Mouse (Mus musculus): ENCODE results near the gene Lmo2.

The Lmo2 gene

DNA sequence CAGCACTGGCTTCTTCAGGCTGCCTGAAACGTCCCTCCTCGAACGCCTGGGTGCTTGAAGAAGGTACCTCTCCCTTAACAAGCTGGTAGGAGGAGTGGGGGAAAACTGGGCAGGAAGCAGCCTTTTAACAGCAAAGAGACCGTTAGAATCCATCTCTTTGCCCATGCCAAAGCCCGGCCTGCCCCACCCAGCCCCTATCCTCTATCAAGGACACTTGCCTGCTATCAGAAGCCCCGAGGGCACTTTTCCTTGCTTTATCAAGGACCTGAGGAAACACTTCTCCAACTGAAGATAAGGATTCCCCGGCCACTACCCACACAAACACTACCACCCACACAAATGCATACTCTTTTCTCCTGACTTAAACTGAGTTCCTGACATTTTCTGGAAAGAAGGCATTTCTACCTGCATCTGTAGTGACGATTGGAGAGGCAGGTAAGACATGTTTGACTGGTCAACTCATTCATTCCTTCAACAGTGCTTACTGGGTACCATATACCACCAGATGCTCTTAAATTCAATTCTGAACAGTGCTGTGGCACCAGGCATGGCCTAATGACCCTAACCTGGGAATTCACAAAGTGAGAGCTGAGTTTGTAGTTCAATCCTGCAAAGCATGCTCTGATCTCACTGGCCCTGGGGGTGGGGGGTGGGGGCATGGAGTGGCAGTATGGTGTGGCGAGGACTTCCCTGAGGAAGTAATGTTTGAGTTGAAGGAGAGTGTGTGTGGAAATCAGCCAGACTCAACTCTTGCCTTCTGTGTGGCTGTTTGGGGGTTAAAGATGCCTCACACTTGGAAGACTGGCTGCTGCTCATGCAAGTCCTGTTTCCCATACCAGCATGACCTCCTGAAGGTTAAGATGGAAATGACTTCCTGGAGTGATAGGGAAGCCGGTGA is at the start of gene Lmo2:
Gene Lmo2 (plus strand): TSS at position 338 of the 898 bp plus-strand sequence.
- in situ Hi-C loops (cut with MseI, MboI) = no loop called here

DNA sequence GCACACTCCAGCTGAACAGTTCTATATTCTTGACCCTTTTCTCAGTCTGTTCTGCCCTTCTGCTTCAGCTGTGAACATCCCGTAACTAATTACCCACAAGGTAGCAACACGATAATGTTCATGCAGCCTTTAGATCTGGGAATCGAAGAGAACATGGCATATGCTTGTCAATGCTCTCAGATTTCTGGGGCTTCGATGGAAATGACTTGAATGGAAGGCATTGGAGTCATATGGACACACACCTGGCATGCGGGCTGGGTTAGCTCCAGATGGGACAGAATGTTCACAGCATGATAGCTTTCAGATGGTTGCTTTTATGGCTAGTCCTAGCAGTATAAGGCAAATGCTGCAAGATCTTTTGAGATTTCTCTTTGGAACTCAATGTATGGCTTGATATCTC is 47.2 kb upstream of the Lmo2 start:
- in situ Hi-C loops (cut with MseI, MboI) = no loop called here

- in situ Hi-C loops (cut with MseI, MboI) = no loop called here
These were observed 45.1 kb upstream of the Lmo2 start for GRCm38 (mm10) chr2:103912481-103913251.

DNA sequence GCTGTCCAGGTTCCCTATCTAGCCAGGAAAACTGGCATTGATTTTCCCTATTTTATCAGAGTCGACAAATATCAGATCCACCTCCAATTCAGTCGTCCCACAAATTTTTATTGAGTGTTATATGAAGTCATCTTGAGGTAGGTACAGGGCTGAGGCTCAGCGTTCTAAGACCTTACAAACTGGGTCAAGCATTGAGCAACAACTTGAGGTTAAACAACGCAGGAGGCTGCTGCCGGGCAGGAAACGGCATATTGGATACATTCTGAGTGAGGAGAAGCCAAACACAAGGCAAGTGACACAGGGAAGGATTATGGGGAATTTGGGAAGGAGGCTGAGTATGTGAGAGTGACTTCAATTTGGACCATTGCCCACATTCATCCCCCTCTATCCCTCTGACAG is 44.5 kb upstream of the Lmo2 start:
- in situ Hi-C loops (cut with MseI, MboI) = no loop called here

- in situ Hi-C loops (cut with MseI, MboI) = no loop called here
These were observed 41.7 kb upstream of the Lmo2 start for GRCm38 (mm10) chr2:103916069-103916468.

- in situ Hi-C loops (cut with MseI, MboI) = no loop called here
These were observed 40.4 kb upstream of the Lmo2 start for GRCm38 (mm10) chr2:103917375-103917774.

GRCm38 (mm10) chr2:103918375-103918774 is 39.4 kb upstream of the Lmo2 start:
- in situ Hi-C loops (cut with MseI, MboI) = no loop called here

DNA sequence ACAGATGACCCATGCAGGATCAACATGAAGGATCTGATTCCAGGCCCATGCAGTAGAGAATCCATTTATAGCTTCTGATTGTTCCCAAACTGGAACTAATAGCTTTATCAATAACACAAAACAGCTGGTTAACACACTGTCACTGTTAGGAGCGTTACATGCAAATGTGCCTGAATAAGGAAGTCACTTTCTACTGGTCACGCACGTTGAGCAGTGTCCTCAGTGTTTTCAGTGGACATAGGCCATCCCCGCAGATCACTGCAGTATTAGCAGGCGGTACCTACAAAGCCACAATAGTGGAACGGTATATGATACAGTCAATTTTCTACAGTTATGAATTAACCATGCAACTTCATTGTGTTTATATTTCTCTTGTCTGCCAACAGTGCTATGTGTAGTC is 38.3 kb upstream of the Lmo2 start:
- in situ Hi-C loops (cut with MseI, MboI) = no loop called here

- in situ Hi-C loops (cut with MseI, MboI) = no loop called here
These were observed 31.1 kb upstream of the Lmo2 start for GRCm38 (mm10) chr2:103926586-103927113.

DNA sequence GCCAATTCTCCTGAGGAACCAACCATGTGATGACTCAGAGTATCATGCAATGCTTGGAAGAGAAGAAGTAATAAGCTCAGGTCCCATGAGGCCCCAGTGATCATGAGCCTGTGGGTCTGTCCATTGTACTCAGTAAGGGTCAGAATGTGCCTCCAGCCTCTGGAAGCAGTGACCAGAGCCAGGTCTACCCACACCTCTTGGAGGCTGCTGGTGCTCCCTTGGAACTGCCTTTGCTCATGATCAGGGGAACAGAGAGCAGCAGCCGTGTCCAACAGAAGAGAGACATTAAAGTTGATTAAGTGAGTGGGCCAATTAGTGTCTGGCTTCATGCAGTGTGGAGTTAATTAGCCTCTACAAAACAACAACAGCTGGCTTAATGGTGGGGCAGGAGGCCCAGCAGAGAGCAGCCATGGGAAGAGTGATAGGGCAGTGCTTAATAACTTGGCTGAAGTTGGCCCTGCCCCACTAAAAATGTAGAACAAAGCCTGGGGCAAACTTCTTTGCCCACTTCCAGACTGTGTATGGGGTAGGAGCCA is 30.1 kb upstream of the Lmo2 start:
- in situ Hi-C loops (cut with MseI, MboI) = no loop called here

GRCm38 (mm10) chr2:103930306-103931019 is 27.3 kb upstream of the Lmo2 start:
- in situ Hi-C loops (cut with MseI, MboI) = no loop called here

DNA sequence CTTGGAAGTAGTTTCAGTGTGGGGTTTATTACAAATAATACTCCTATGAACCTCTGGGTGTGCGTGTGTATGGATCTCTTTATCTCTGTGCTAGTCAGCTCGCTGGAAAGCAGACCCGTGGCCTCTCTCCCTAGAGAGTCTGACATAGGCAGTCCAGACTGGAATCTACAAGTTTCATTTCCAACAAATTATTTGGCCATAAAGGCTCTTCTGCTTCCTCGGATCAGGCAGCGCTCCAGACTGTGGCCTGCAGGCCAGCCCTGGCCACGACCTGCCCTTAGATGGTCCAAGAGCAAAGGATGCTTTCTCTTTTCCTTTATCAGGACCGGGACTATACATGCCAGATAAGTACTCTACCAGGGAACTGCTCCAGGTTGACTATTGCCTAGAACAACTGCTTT is 26.3 kb upstream of the Lmo2 start:
- in situ Hi-C loops (cut with MseI, MboI) = no loop called here

DNA sequence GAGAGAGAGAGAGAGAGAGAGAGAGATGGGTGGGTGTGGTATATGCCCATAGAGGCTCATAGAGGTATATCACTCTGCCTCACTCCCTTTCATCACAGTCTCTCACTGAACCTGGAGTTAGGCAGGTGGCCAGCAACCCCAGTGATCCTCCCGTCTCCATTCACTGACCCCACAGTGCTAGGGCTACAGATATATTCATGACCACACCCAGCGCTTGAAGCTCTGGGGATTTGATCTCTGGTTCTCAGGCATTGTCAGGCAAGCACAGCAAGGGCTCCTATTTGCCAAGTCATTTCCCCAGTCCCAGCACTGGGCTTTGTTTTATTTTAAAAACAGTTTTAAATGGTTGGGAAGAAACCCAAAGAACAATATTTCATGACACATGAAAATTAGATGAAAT is 25.8 kb upstream of the Lmo2 start:
- in situ Hi-C loops (cut with MseI, MboI) = no loop called here

GRCm38 (mm10) chr2:103932480-103932879 is 25.3 kb upstream of the Lmo2 start:
- in situ Hi-C loops (cut with MseI, MboI) = no loop called here

- in situ Hi-C loops (cut with MseI, MboI) = no loop called here
These were observed 23.5 kb upstream of the Lmo2 start for GRCm38 (mm10) chr2:103934270-103934669.

- in situ Hi-C loops (cut with MseI, MboI) = no loop called here
These were observed 23.1 kb upstream of the Lmo2 start for GRCm38 (mm10) chr2:103934670-103935069.

DNA sequence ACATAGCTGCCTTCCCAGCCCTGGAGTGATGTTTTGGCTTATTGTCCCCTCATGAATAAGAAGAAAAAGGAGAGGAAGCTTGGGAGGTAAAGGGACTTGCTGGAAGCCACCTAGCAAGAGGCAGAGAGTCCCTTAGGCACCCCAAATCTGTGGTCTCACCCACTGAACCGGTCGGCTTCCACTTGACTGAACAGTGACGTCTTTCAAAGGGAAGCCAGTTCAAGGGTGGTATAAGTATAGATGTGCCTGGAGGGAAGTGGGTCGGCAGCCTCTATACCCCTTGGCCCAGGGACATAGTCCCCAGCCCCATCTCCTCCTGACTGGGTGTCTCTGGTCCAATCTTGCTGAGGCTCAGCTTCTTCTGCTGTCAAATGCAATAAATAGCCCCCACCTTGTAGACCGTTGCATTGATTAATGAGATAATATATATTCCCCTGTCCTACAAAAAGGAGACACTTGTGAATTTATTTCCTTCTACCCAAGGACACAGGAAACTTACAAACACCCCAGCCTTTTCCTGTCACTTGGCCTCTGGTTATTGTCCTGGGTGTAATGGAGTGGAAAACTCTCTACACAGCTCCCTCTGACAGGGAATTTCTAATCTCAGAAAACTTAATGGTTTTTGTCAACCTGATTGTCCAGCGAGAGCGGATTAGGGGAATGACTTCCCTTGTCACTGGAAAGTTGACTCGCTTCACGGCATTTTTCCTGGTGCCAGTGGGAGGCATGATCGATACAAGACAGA is 21.9 kb upstream of the Lmo2 start:
- in situ Hi-C loops (cut with MseI, MboI) = no loop called here

- in situ Hi-C loops (cut with MseI, MboI) = no loop called here
These were observed 21.1 kb upstream of the Lmo2 start for GRCm38 (mm10) chr2:103936666-103937065.

- in situ Hi-C loops (cut with MseI, MboI) = no loop called here
These were observed 20.1 kb upstream of the Lmo2 start for GRCm38 (mm10) chr2:103937670-103938069.

DNA sequence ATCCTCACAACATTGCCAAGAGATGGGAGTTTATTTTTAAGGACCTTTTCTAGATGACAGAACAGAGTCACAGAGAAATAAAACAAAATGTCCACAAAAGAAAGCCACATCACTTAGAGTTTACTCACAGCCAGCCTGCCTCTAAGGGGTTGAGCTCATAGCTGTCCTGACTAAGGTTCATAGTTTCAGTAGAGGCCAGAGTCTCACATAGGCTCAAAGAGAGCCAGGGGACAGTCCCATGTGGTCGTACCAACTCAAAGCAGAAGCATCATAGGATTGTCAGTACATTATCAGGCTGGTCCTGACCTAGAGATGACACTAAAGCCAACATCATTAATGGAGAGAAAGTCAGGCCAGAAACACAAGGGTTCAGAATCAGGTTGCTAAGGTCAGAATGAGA is 19.2 kb upstream of the Lmo2 start:
- in situ Hi-C loops (cut with MseI, MboI) = no loop called here

GRCm38 (mm10) chr2:103939003-103939402 is 18.8 kb upstream of the Lmo2 start:
- in situ Hi-C loops (cut with MseI, MboI) = no loop called here
